Mouse (Mus musculus): ENCODE results near the gene Ticrr.

- TF ChIP-seq CTCF (IDR thresholded peaks at IDR 0.05; ENCODE audit: control insufficient read depth, insufficient read depth, low read length), result no peak
- no peak for TF ChIP-seq POLR2A (IDR thresholded peaks at IDR 0.05; ENCODE audit: borderline replicate concordance, control insufficient read depth, low read depth, low read length)
Observed at GRCm38 (mm10) chr7:79742277-79742658, 82.3 kb downstream of the Ticrr start.
